Mouse (Mus musculus) naive thymus-derived CD4-positive, alpha-beta T cell, adult 5 months (primary cell): Measurements from ENCODE around the gene Wdr26. TPM values are rescaled to one million over a fixed set of nuclear protein-coding genes. Genes with fewer than 3 reads are reported as not detected.

Experiments used
- polyA plus RNA-seq: library from polyadenylated mRNA; unstranded; fragments of 100-300 nt; shearing (Covaris generic); gene quantifications from one replicate; pipeline ENCODE4 v1.2.1, GENCODE M21; 2017

Gene Wdr26
- 102 TPM for polyA plus RNA-seq

DNA sequence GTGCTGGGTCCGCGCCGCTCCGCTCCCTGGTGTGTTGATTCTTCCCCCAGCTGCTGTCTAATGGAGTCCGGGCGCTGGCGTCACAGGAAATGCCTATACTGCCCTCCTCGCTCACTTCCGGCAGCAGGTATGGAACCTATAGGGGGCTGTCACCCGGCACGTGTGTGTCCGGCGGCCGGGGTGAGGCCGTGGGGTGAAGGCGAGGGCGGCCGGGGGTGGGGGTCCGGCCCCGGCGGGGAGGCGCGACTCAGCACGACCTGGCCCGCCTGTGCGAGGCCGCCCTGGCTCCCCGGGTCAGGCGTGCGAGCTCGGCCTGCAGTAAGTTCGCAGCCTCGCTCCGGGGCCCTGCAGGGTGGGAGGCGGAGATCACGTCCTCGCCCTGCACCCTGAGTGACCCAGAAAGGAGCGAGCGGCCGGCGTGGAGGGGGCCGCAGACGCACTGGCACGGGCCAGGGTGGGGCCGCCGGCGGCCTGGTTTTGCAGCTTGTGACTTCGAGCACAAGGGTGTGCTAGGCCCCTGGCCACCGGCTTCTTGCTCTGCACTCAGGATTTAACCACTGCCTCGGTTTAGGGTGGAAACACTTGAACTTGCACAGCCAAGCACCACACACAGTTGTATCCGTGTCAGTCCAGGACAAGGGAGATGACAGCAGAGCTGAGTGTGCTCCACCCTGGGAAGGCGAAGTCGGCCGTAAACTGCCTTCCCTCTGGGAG is at the start of gene Wdr26:
Gene Wdr26, minus strand, starts transcription at position 82 of the 714 bp plus-strand sequence.

DNA sequence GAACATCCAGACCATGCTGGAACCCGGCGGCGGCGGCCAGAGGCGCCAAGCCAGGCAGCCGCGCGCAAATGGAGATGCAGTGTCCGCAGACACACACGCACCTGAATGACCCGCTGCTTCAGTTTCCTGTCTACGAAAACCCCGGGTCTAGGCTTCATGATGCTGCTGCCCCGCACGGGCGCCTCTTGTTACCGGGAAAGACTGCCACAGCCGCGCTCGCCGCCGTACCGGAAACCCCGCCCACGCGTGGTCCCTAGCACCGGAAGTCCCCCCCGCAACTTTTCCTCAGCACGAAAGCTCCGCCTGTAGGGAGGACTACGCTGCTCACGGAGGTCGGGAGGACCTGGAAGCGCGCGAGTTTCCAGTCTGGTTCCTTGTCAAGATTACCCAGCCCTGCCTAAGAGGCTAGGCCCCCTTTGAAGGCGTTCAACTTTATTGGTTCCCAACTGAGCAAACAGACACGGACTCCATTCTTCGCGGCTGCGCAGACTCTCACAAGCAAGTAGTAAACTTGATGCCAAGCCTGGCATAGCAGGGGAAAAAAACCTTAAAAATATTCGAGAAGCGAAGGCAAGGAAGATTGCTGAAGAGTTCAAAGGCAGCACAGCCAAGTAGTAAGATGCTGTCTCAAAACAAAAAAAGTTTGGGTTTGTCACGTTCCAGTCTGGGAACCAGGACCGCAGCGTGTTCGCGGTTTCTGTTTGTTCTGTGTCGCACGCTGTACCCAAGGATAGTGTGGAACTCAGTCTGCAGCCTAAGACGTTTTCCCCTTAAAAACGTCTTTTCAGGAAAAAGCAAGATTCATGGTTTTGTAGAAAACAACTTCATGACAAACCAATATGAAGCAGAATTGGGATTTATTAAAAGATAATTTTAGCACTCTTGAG is 67.6 kb downstream of the Wdr26 start, which contains the start of the genes Nvl and Cnih4:
Gene Nvl, minus strand, starts transcription at position 255 of the 887 bp plus-strand sequence.
Gene Cnih4, plus strand, starts transcription at position 744 of the 887 bp plus-strand sequence.

Other genes starting within 250 kb of the Wdr26 start
- gene Ephx1, start 191.1 kb downstream of the Wdr26 start, polyA plus RNA-seq: 125 TPM
- gene 9130409I23Rik, start 160.8 kb downstream of the Wdr26 start, polyA plus RNA-seq: not detected
- gene Nvl, start 67.8 kb downstream of the Wdr26 start, polyA plus RNA-seq: 26.7 TPM
- 46.0 TPM for gene Cnih4, start 67.3 kb downstream of the Wdr26 start, polyA plus RNA-seq
- not detected for gene Cnih3, start 140.6 kb upstream of the Wdr26 start, polyA plus RNA-seq